Mouse (Mus musculus): ENCODE data around the gene Riox2. TPM values are rescaled to one million over a fixed set of nuclear protein-coding genes. Genes with fewer than 3 reads are reported as not detected.

The Riox2 gene
- polyA plus RNA-seq, 1 experiment from 2014 or later: 34.2 TPM

- Histone ChIP-seq H3K27ac (replicated peaks; ENCODE audit: low read depth, low read length) (no peak overlapping the region), H3K4me2 (ENCODE audit: low read depth, low read length) (no peak overlapping the region), H3K9ac (replicated peaks; ENCODE audit: low read length) (no peak overlapping the region), H3K4me1 (ENCODE audit: control insufficient read depth, insufficient read depth, low read length) (no peaks in the 10 kb centered on the region), H3K4me3 (ENCODE audit: low read depth, low read length) (no peak overlapping the region), H3K27me3 (ENCODE audit: control insufficient read depth, insufficient read depth, low read length) (no peaks in the 10 kb centered on the region), H3K36me3 (replicated peaks; ENCODE audit: control insufficient read depth, insufficient read depth, low read depth, low read length) (peaks cover 5% of the 10 kb centered on the region), H3K9me3 (replicated peaks; ENCODE audit: control insufficient read depth, low read length) (no peaks in the 10 kb centered on the region)
- WGBS: 87% methylated on average over 14 of the region's 14 CpGs
- ATAC-seq (replicated peaks; ENCODE audit: insufficient number of reproducible peaks, low FRiP score, low TSS enrichment, low read depth): no peak
- DNase-seq (ENCODE audit: low spot score): no peak
Observed at GRCm38 (mm10) chr16:59493199-59493598, 21.6 kb downstream of the Riox2 start.

- Histone ChIP-seq H3K4me2 (ENCODE audit: low read depth, low read length) (no peak overlapping the region), H3K4me3 (ENCODE audit: low read depth, low read length) (no peak overlapping the region), H3K36me3 (replicated peaks; ENCODE audit: control insufficient read depth, insufficient read depth, low read depth, low read length) (no peaks in the 10 kb centered on the region), H3K27ac (replicated peaks; ENCODE audit: low read depth, low read length) (no peak overlapping the region), H3K9ac (replicated peaks; ENCODE audit: low read length) (no peak overlapping the region), H3K9me3 (replicated peaks; ENCODE audit: control insufficient read depth, low read length) (no peaks in the 10 kb centered on the region), H3K27me3 (ENCODE audit: control insufficient read depth, insufficient read depth, low read length) (no peaks in the 10 kb centered on the region), H3K4me1 (ENCODE audit: control insufficient read depth, insufficient read depth, low read length) (no peaks in the 10 kb centered on the region)
- DNase-seq (ENCODE audit: low spot score) (no peak), ATAC-seq (replicated peaks; ENCODE audit: insufficient number of reproducible peaks, low FRiP score, low TSS enrichment, low read depth) (no peak)
- 83% methylated on average over 1 of the region's 1 CpGs for WGBS
Observed at GRCm38 (mm10) chr16:59497947-59498346, 26.4 kb downstream of the Riox2 start.

- no peaks in the 10 kb centered on the region for H3K36me3 ChIP-seq (replicated peaks; ENCODE audit: control insufficient read depth, insufficient read depth, low read depth, low read length)
- DNase-seq (ENCODE audit: low spot score) (no peak), ATAC-seq (replicated peaks; ENCODE audit: insufficient number of reproducible peaks, low FRiP score, low TSS enrichment, low read depth) (no peak)
- H3K27me3 ChIP-seq (ENCODE audit: control insufficient read depth, insufficient read depth, low read length): no peaks in the 10 kb centered on the region
- H3K4me2 ChIP-seq (ENCODE audit: low read depth, low read length): no peak overlapping the region
- WGBS: 88% methylated on average over 3 of the region's 3 CpGs
- H3K9me3 ChIP-seq (replicated peaks; ENCODE audit: control insufficient read depth, low read length): no peaks in the 10 kb centered on the region
- H3K4me1 ChIP-seq (ENCODE audit: control insufficient read depth, insufficient read depth, low read length): no peaks in the 10 kb centered on the region
- no peak overlapping the region for H3K4me3 ChIP-seq (ENCODE audit: low read depth, low read length)
- no peak overlapping the region for H3K27ac ChIP-seq (replicated peaks; ENCODE audit: low read depth, low read length)
- H3K9ac ChIP-seq (replicated peaks; ENCODE audit: low read length): no peak overlapping the region
Observed at GRCm38 (mm10) chr16:59499180-59499579, 27.6 kb downstream of the Riox2 start.

GRCm38 (mm10) chr16:59509830-59510229, 38.3 kb downstream of the Riox2 start:
- Histone ChIP-seq H3K4me3 (ENCODE audit: low read depth, low read length) (no peak overlapping the region), H3K4me1 (ENCODE audit: control insufficient read depth, insufficient read depth, low read length) (no peaks in the 10 kb centered on the region), H3K27ac (replicated peaks; ENCODE audit: low read depth, low read length) (no peak overlapping the region), H3K36me3 (replicated peaks; ENCODE audit: control insufficient read depth, insufficient read depth, low read depth, low read length) (no peaks in the 10 kb centered on the region; the same call in 1 of the 2 replicates), H3K4me2 (ENCODE audit: low read depth, low read length) (no peak overlapping the region), H3K9me3 (replicated peaks; ENCODE audit: control insufficient read depth, low read length) (no peaks in the 10 kb centered on the region), H3K27me3 (ENCODE audit: control insufficient read depth, insufficient read depth, low read length) (no peaks in the 10 kb centered on the region), H3K9ac (replicated peaks; ENCODE audit: low read length) (no peak overlapping the region)
- no peak for DNase-seq (ENCODE audit: low spot score)
- 90% methylated on average over 5 of the region's 5 CpGs for WGBS
- ATAC-seq (replicated peaks; ENCODE audit: insufficient number of reproducible peaks, low FRiP score, low TSS enrichment, low read depth): no peak

GRCm38 (mm10) chr16:59515169-59515568, 43.6 kb downstream of the Riox2 start:
- H3K27ac ChIP-seq (replicated peaks; ENCODE audit: low read depth, low read length): no peak overlapping the region
- WGBS: 93% methylated on average over 5 of the region's 5 CpGs
- DNase-seq (ENCODE audit: low spot score) (no peak), ATAC-seq (replicated peaks; ENCODE audit: insufficient number of reproducible peaks, low FRiP score, low TSS enrichment, low read depth) (no peak)
- no peak overlapping the region for H3K9ac ChIP-seq (replicated peaks; ENCODE audit: low read length)
- no peak overlapping the region for H3K4me2 ChIP-seq (ENCODE audit: low read depth, low read length)
- H3K4me1 ChIP-seq (ENCODE audit: control insufficient read depth, insufficient read depth, low read length): no peaks in the 10 kb centered on the region
- H3K9me3 ChIP-seq (replicated peaks; ENCODE audit: control insufficient read depth, low read length): no peaks in the 10 kb centered on the region
- no peak overlapping the region for H3K4me3 ChIP-seq (ENCODE audit: low read depth, low read length)
- H3K27me3 ChIP-seq (ENCODE audit: control insufficient read depth, insufficient read depth, low read length): no peaks in the 10 kb centered on the region
- H3K36me3 ChIP-seq (replicated peaks; ENCODE audit: control insufficient read depth, insufficient read depth, low read depth, low read length): no peaks in the 10 kb centered on the region

- Histone ChIP-seq H3K4me2 (ENCODE audit: low read depth, low read length) (no peak overlapping the region), H3K9ac (replicated peaks; ENCODE audit: low read length) (no peak overlapping the region), H3K9me3 (replicated peaks; ENCODE audit: control insufficient read depth, low read length) (no peaks in the 10 kb centered on the region), H3K4me1 (ENCODE audit: control insufficient read depth, insufficient read depth, low read length) (no peaks in the 10 kb centered on the region), H3K27ac (replicated peaks; ENCODE audit: low read depth, low read length) (no peak overlapping the region), H3K4me3 (ENCODE audit: low read depth, low read length) (no peak overlapping the region), H3K36me3 (replicated peaks; ENCODE audit: control insufficient read depth, insufficient read depth, low read depth, low read length) (no peaks in the 10 kb centered on the region), H3K27me3 (ENCODE audit: control insufficient read depth, insufficient read depth, low read length) (no peaks in the 10 kb centered on the region)
- ATAC-seq (replicated peaks; ENCODE audit: insufficient number of reproducible peaks, low FRiP score, low TSS enrichment, low read depth) (no peak), DNase-seq (ENCODE audit: low spot score) (no peak)
- 79% methylated on average over 10 of the region's 10 CpGs for WGBS
Observed at GRCm38 (mm10) chr16:59516965-59517364, 45.4 kb downstream of the Riox2 start.

- no peaks in the 10 kb centered on the region for H3K4me1 ChIP-seq (ENCODE audit: control insufficient read depth, insufficient read depth, low read length)
- DNase-seq (ENCODE audit: low spot score) (peak; percentile 64), ATAC-seq (replicated peaks; ENCODE audit: insufficient number of reproducible peaks, low FRiP score, low TSS enrichment, low read depth) (peak; percentile 44; the same call in 1 of the 2 replicates)
- no peaks in the 10 kb centered on the region for H3K27me3 ChIP-seq (ENCODE audit: control insufficient read depth, insufficient read depth, low read length)
- no peaks in the 10 kb centered on the region for H3K9me3 ChIP-seq (replicated peaks; ENCODE audit: control insufficient read depth, low read length)
- H3K9ac ChIP-seq (replicated peaks; ENCODE audit: low read length): no peak overlapping the region
- 49% methylated on average over 15 of the region's 15 CpGs for WGBS
- no peak overlapping the region for H3K4me2 ChIP-seq (ENCODE audit: low read depth, low read length)
- no peaks in the 10 kb centered on the region for H3K36me3 ChIP-seq (replicated peaks; ENCODE audit: control insufficient read depth, insufficient read depth, low read depth, low read length)
- H3K27ac ChIP-seq (replicated peaks; ENCODE audit: low read depth, low read length): no peak overlapping the region
- H3K4me3 ChIP-seq (ENCODE audit: low read depth, low read length): no peak overlapping the region
Observed at GRCm38 (mm10) chr16:59517447-59518219, 46.1 kb downstream of the Riox2 start.

- DNase-seq (ENCODE audit: low spot score): no peak
- H3K4me2 ChIP-seq (ENCODE audit: low read depth, low read length): no peak overlapping the region
- no peak for ATAC-seq (replicated peaks; ENCODE audit: insufficient number of reproducible peaks, low FRiP score, low TSS enrichment, low read depth)
- H3K9me3 ChIP-seq (replicated peaks; ENCODE audit: control insufficient read depth, low read length): no peaks in the 10 kb centered on the region
- H3K4me1 ChIP-seq (ENCODE audit: control insufficient read depth, insufficient read depth, low read length): no peaks in the 10 kb centered on the region
- no peak overlapping the region for H3K9ac ChIP-seq (replicated peaks; ENCODE audit: low read length)
- no peaks in the 10 kb centered on the region for H3K36me3 ChIP-seq (replicated peaks; ENCODE audit: control insufficient read depth, insufficient read depth, low read depth, low read length)
- H3K4me3 ChIP-seq (ENCODE audit: low read depth, low read length): no peak overlapping the region
- no peaks in the 10 kb centered on the region for H3K27me3 ChIP-seq (ENCODE audit: control insufficient read depth, insufficient read depth, low read length)
- WGBS: 79% methylated on average over 16 of the region's 16 CpGs
- no peak overlapping the region for H3K27ac ChIP-seq (replicated peaks; ENCODE audit: low read depth, low read length)
Observed at GRCm38 (mm10) chr16:59521752-59522423, 50.3 kb downstream of the Riox2 start.
